Mouse (Mus musculus) olfactory bulb, adult 2 months (tissue): Measurements from ENCODE around the gene H2-Eb1. TPM values are rescaled to one million over a fixed set of nuclear protein-coding genes. Genes with fewer than 3 reads are reported as not detected.

Experiments
- H3K27ac ChIP-seq: fragments of 200-500 bp; 2 replicates; pipeline ENCODE4 v1.5.1; 2012; ENCODE audit warnings: low read depth, low read length; ENCODE audit not compliant: insufficient read depth
- H3K4me1 ChIP-seq: fragments of 200-500 bp; 2 replicates; pipeline ENCODE4 v1.6.1; 2012; ENCODE audit warnings: low read length; ENCODE audit not compliant: control insufficient read depth, insufficient read depth
- H3K4me3 ChIP-seq: fragments of 200-500 bp; 2 replicates; pipeline ENCODE4 v1.5.1; 2012; ENCODE audit warnings: mild to moderate bottlenecking, low read depth, low read length, moderate library complexity; ENCODE audit not compliant: insufficient read depth
- CTCF ChIP-seq: fragments of 200-500 bp; IDR thresholded peaks from 2 replicates; pipeline ENCODE4 v1.5.1; 2012; ENCODE audit warnings: low read depth, mild to moderate bottlenecking, low read length, moderate library complexity; ENCODE audit not compliant: insufficient read depth
- POLR2A ChIP-seq: fragments of 200-500 bp; IDR thresholded peaks from 2 replicates; pipeline ENCODE4 v1.6.1; 2012; ENCODE audit warnings: mild to moderate bottlenecking, low read depth, low read length, moderate library complexity; ENCODE audit not compliant: insufficient read depth
- WGBS: fragments of 180-500 bp; shearing (Covaris S2); methylation state at CpG from one replicate; pipeline ENCODE4 v1.1.7; 2018; 5-methylcytosine and 5-hydroxymethylcytosine counted together
- polyA plus RNA-seq: library from polyadenylated mRNA; stranded (reverse); fragments of >200 nt; gene quantifications from 2 replicates; pipeline ENCODE4 v1.2.4, GENCODE M21; 2012; ENCODE audit warnings: low replicate concordance; ENCODE audit not compliant: missing spikeins, insufficient read depth, insufficient read length

The H2-Eb1 gene
- polyA plus RNA-seq = 452 TPM in 1 of 2 replicates, not detected in the other

DNA sequence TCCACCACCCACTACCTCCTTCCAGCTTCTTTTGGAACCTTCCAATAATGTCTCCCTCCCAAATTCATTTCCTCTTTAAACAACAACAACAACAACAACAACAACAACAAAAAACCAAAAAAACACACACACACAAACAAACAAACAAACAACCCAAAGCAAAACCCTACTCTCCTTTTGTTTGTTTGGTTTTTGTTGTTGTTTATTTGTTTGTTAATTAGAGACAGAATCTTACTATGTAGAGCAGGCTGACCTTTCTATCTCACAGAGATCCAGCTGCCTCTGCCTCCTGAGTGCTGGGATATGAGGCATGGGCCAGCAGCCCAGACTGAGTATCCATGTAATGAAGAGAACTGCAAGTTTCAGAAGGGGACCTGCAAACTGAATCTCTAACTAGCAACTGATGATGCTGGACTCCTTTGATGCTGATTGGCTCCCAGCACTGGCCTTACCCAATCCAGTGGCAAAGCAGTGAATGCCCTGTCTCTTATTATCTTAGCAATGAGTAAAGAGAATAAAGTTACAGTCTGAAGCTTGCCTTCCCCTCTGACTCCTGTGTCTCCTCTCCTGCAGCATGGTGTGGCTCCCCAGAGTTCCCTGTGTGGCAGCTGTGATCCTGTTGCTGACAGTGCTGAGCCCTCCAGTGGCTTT is at the start of gene H2-Eb1:
H2-Eb1 (plus strand) TSS at position 488 of the 651 bp plus-strand sequence.
- H3K4me1 ChIP-seq = peaks cover 8% of the 10 kb centered on the region
- H3K4me3 ChIP-seq = no peak within 1 kb of the TSS
- H3K27ac ChIP-seq = no peak within 1 kb of the TSS
- TF ChIP-seq CTCF (no peak), POLR2A (no peak)

DNA sequence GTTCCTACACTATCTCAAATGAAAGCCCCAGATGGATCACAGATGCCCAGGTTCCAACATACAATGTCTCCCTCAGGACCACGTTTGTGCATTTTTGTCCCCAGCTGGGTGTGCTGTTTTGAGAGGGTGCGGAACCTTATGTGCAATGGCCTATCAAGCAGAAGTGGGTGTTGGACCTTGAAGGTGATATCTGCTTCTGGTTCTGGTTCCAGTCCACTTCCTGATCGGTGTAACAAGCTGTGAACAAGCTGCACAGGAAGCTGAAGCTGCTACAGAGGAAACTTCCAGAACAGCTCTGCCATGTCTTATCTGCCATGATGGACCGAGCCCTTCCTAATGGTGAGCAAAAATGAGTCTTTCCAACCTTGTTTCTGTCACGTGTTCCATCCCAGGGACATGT is 49.2 kb upstream of the H2-Eb1 start:
- 79% methylated on average over 5 of the region's 5 CpGs for WGBS
- H3K4me1 ChIP-seq = no peaks in the 10 kb centered on the region
- no peak overlapping the region for H3K27ac ChIP-seq
- TF ChIP-seq POLR2A (no peak), CTCF (no peak)
- no peak overlapping the region for H3K4me3 ChIP-seq

DNA sequence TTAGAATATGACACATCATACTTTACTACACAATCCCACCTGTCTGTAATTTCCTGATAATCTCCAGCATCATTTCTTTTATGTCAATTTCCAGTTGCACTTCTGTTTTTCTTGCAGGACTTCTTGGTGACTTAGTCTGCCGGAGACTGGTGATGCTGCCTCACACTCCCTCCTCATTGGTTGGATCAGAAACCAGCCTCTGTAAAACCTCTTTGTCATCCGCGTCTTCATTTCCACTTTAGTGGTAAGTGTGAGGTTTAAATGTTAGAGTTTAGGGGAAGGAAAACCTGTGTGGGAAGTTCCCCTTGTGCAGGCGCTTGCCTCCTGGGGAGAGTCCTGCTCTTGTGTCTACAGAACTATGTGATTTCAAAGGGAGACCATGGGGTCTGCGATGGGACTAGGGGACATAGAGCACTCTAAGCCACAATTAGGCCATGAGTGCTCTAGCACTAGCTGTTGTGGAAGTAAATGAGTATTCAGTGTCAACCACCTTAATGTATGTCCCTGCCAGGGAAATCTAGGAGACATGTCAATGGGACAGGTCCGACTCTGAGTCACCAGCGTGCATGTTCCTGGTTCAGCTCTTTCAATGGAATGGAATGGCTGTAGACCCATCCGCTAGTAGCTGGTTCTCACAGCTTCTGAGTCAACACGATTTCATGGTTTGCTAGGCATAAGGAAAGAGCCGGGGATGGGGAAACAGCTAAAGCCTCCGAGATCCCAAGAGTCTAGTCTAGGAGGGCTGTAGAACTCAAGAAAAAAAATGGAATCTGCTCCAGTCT is 47.9 kb upstream of the H2-Eb1 start, which contains the start of gene H2-Ab1:
H2-Ab1 (plus strand) TSS at position 96 of the 782 bp plus-strand sequence.
- WGBS = 67% methylated on average over 11 of the region's 11 CpGs
- no peak for TF ChIP-seq CTCF
- Histone ChIP-seq H3K4me3 (no peak within 1 kb of the TSS), H3K27ac (no peak within 1 kb of the TSS), H3K4me1 (no peaks in the 10 kb centered on the region)

DNA sequence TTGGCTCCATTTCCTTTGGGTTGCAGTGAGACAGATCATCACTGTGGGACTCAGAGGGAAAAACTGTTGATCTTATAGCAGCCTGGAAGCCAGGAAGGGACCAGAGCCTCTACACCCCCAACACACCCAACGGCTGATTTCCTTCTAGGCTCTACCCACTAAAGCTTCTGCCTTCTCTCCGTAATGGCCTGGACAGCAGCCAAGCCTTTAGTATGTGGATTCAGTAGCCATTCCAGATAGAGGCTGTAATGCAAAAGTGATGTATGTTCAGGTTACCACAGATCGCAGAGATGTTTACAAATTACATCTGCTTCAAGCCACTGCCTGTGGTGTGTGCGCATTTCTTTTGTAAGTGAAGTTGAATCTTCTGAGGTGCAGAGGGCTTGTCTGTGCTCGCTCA is 45.1 kb upstream of the H2-Eb1 start:
- 69% methylated on average over 5 of the region's 5 CpGs for WGBS
- Histone ChIP-seq H3K4me1 (peaks cover 19% of the 10 kb centered on the region), H3K27ac (no peak overlapping the region), H3K4me3 (no peak overlapping the region)
- TF ChIP-seq POLR2A (no peak), CTCF (no peak)

DNA sequence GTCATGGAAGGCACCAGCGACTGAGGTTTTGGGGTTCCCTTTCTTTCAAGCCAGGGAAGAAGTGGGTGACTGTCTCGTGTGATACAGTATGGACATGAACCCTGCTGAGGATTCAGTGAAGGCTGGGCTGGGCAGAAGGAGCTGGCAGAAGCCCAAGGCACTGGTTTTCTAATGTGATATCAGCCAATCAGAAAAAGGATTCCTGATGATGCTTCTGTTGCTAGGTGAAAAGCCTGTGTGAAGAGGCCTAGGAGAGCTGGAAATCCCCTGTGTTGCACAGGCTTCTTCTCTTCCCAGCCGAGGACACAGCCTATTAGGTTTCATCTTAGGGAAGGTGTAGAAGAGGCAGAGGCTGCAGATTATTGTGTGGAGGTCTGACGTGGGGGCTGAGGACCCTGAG is 44.2 kb upstream of the H2-Eb1 start:
- Histone ChIP-seq H3K4me1 (peaks cover 19% of the 10 kb centered on the region), H3K4me3 (no peak overlapping the region), H3K27ac (no peak overlapping the region)
- TF ChIP-seq CTCF (no peak), POLR2A (no peak)
- 21% methylated on average over 4 of the region's 4 CpGs for WGBS

DNA sequence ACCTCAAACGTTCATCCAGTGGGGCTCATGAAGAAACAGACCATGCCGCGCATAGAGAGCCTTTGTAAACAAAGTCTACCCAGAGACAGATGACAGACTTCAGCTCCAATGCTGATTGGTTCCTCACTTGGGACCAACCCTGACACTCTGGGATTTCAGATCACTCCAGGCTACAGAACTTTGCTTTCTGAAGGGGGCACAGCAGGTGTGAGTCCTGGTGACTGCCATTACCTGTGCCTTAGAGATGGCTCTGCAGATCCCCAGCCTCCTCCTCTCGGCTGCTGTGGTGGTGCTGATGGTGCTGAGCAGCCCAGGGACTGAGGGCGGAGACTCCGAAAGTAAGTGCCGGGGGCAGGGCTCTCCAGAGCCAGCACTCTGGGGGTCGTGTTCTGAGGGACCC is 42.6 kb upstream of the H2-Eb1 start:
- Histone ChIP-seq H3K4me3 (peak overlapping the region; percentile 52), H3K4me1 (peaks cover 19% of the 10 kb centered on the region), H3K27ac (no peak overlapping the region)
- 2% methylated on average over 8 of the region's 8 CpGs for WGBS
- TF ChIP-seq POLR2A (no peak), CTCF (no peak)

DNA sequence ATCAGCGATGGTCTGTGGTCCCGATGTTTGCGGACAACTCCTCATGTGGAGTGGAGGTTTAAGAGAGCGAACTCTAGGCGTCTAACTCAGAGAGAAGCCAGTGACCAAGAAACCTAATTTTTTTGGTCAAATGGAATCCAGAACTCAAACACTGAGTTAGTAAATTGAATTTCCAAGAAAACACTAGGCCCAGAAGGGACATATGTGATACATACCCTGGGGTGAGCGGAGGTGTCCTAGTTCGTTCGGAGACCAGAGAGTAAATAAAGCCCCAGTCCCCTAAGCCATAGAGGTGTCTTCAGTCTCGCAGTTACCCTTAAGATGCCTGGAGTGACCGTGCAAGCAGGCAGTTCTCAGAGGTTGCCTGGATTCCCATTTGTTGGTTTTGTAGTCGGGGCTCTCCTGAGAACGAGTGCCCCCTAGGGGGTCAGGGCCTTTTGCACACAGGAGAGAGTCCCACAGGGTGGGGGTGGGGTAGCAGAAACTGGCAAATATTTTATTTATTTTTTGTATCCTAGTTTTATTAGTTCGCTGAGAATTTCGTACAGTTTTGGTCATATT is 41.8 kb upstream of the H2-Eb1 start:
- Histone ChIP-seq H3K4me3 (no peak overlapping the region), H3K27ac (no peak overlapping the region), H3K4me1 (peaks cover 19% of the 10 kb centered on the region)
- TF ChIP-seq POLR2A (no peak), CTCF (no peak)
- 17% methylated on average over 14 of the region's 14 CpGs for WGBS

DNA sequence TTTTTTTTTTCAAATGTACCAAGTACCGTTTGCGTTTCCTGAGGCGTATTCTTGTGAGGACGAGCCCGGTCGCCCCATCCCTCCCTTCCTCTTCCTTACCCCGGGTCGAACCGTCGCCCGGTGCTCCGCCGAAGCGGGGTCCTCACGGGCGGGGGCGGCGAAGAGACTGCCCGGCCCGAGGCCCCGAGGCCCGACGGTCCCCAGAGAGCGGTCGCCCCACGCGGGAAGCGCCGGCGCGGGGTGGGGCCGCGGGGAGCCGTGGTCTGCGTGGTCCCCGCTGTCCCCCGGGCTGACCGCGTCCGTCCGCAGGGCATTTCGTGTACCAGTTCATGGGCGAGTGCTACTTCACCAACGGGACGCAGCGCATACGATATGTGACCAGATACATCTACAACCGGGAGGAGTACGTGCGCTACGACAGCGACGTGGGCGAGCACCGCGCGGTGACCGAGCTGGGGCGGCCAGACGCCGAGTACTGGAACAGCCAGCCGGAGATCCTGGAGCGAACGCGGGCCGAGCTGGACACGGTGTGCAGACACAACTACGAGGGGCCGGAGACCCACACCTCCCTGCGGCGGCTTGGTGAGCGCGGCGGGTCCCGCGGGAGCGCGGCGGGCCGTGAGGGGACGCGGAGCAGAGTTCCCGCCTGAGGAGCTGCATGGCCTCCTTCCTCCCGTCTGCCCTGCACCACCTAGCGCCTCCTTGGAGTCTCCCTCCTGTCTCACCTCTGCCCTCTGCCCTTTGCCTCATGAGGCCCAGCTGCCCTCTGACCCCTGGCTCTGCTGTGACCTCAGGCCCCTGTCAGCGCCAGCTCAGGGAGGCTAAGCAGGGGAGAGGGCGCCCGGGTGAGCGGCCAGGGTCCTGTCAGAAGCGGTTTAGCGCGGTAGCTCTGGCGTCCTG is 41.0 kb upstream of the H2-Eb1 start:
- TF ChIP-seq POLR2A = no peak
- TF ChIP-seq CTCF = no peak
- Histone ChIP-seq H3K4me1 (peaks cover 19% of the 10 kb centered on the region), H3K27ac (no peak overlapping the region), H3K4me3 (peak overlapping the region; percentile 47)
- 1% methylated on average over 93 of the region's 93 CpGs for WGBS
